Mouse (Mus musculus) intestine, embryonic 16.5 days (tissue): ENCODE data around the gene Hist1h4h. TPM values are rescaled to one million over a fixed set of nuclear protein-coding genes. Genes with fewer than 3 reads are reported as not detected.
"Not testable (repeated sequence)": the region's sequence is repeated elsewhere in the genome, so short reads cannot be mapped to it uniquely, and the experiment has no call there.

Experiments used
- ATAC-seq: fragments of 200-750 bp; cut with Nextera tagmentation; 2 replicates; pipeline ENCODE4 v1.8.0; 2017; ENCODE audit warnings: moderate TSS enrichment, moderate library complexity
- H3K27ac ChIP-seq: fragments of 300-500 bp; sonication (generic); 2 replicates; pipeline ENCODE4 v1.5.1; 2014; ENCODE audit warnings: mild to moderate bottlenecking, low read length
- H3K27me3 ChIP-seq: fragments of 300-500 bp; sonication (generic); replicated peaks from 2 replicates; pipeline ENCODE4 v1.6.1; 2014; ENCODE audit warnings: low read length, control low read depth, mixed read lengths; ENCODE audit not compliant: control insufficient read depth, insufficient read depth
- H3K36me3 ChIP-seq: fragments of 300-500 bp; sonication (generic); 2 replicates; pipeline ENCODE4 v1.6.1; 2014; ENCODE audit warnings: low read length, control low read depth; ENCODE audit not compliant: control insufficient read depth, insufficient read depth
- H3K4me1 ChIP-seq: fragments of 300-500 bp; sonication (generic); 2 replicates; pipeline ENCODE4 v1.6.1; 2014; ENCODE audit warnings: low read length, control low read depth, mixed read lengths; ENCODE audit not compliant: control insufficient read depth, insufficient read depth
- H3K4me2 ChIP-seq: fragments of 300-500 bp; sonication (generic); 2 replicates; pipeline ENCODE4 v1.6.1; 2014; ENCODE audit warnings: low read depth, low read length, control low read depth
- H3K4me3 ChIP-seq: fragments of 300-500 bp; sonication (generic); 2 replicates; pipeline ENCODE4 v1.5.1; 2014; ENCODE audit warnings: mild to moderate bottlenecking, low read length
- H3K9ac ChIP-seq: fragments of 300-500 bp; sonication (generic); 2 replicates; pipeline ENCODE4 v1.6.1; 2014; ENCODE audit warnings: low read depth, low read length
- H3K9me3 ChIP-seq: fragments of 300-500 bp; sonication (generic); 2 replicates; pipeline ENCODE4 v1.6.1; 2016; ENCODE audit warnings: low read length, control low read depth; ENCODE audit not compliant: control insufficient read depth
- WGBS: fragments of 180-500 bp; shearing (Covaris S2); extraction: QIAGEN DNeasy Blood & Tissue Kit; methylation state at CpG from one replicate; pipeline ENCODE4 v1.1.7; 2014; 5-methylcytosine and 5-hydroxymethylcytosine counted together
- polyA plus RNA-seq: library from polyadenylated mRNA; unstranded; fragments of >200 nt; fragmentation: Nextera tagmentation; extraction: Ambion mirVana; gene quantifications from 2 replicates; pipeline ENCODE4 v1.2.1, GENCODE M21; 2015

Hist1h4h gene
- polyA plus RNA-seq, 1 experiment from 2014 or later, result 3.5 TPM

DNA sequence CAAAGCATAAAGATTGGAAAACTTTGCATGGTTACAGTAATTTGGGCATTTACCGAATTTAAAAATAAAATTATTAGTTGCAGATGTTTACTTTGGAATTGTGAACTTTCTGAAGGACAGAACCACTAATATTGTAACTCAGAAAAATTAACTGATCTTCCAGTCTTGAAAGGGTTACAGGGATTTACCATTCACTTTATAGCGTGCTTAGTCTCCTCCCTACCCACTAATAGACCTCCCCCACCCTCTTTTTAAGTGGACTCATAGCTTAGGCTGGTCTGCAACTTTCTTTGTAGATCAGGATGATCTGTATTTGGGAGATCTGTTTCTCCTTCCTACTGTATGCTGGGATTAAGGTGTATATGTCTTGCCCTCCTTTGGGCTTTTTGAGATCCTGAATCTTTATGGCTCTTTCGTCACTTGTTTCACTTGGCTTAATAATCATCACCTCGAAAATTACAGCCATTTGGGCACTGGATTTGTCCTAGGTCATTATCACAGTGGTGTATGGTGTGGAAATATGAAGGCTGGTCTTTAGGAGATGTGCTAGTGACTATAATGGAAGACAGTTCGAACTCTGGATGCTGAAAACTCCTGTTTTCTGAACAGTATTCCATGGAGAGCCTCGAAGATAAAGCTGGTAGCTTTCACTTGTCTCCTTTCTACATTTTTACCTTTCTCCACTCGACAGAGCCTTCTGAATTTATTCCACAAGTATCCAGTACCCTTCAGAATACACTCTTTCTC is 5.4 kb downstream of the Hist1h4h start:
- Histone ChIP-seq H3K27me3 (no peaks in the 10 kb centered on the region), H3K27ac (peak overlapping the region; percentile 35), H3K4me3 (peak overlapping the region; percentile 44), H3K36me3 (no peaks in the 10 kb centered on the region), H3K9me3 (no peaks in the 10 kb centered on the region), H3K9ac (peak overlapping the region; percentile 62), H3K4me1 (peaks cover 21% of the 10 kb centered on the region), H3K4me2 (peak overlapping the region; percentile 65)
- WGBS, result 12% methylated on average over 7 of the region's 7 CpGs
- no peak for ATAC-seq

DNA sequence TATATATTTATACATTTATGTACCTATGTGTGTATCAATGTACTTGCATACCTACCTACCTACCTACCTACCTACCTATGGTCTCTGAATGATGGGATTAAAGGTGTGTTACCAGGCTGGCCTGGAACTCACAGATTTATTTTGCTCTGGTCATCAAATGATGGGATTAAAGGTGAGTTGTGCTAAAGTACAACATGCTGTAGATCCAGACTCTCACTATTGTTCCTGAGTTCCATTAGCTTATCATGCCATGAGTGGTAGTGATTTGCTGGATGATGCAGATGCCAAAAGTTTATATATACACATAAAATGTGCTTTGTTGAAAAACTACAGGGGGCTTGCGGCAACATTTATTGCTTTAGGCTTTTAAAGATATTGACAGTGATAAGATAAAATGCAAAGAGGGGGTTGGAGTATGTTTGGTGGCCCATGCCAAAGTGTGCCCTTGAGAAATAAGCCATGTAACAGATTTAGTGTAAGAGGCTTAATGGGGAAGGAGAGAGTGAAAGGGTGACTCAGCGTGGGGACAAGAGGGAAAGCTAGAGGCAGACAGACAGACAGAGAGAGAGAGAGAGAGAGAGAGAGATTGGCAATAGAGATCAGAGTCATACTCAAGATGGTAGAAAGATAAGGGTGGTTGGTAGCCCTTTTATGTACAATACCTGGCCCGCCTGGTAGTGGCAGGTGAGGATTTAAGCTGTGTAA is 6.3 kb downstream of the Hist1h4h start:
- no peaks in the 10 kb centered on the region for H3K36me3 ChIP-seq
- peaks cover 20% of the 10 kb centered on the region for H3K4me1 ChIP-seq
- no peak for ATAC-seq
- 68% methylated on average over 3 of the region's 3 CpGs for WGBS
- peak overlapping the region; percentile 12; the same call in 1 of the 2 replicates for H3K4me2 ChIP-seq
- H3K4me3 ChIP-seq, result no peak overlapping the region
- no peak overlapping the region for H3K9ac ChIP-seq
- no peaks in the 10 kb centered on the region for H3K27me3 ChIP-seq
- H3K9me3 ChIP-seq, result no peaks in the 10 kb centered on the region
- H3K27ac ChIP-seq, result no peak overlapping the region

DNA sequence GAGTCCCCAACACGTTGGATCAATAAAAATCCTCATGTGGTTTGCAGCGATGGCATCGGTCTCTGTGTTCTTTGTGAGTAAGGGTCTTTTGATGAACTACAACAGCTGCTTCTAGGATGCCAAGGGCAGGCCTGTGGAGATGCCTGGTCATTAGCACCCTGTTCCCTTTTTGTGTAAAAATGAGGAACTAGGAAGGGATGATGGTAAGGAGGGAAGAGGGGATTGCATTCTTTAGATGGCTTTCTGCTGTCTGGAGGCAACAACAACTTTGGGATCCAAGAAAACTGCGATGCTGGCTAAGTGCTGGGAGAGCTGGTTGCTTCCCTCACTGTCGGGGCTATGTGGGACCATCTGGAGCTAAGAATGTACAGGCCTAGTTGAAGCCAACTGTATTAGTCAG is 7.4 kb downstream of the Hist1h4h start:
- Histone ChIP-seq H3K4me3 (no peak overlapping the region), H3K27ac (no peak overlapping the region), H3K27me3 (no peaks in the 10 kb centered on the region), H3K4me1 (peaks cover 9% of the 10 kb centered on the region; the same call in 1 of the 2 replicates), H3K9me3 (no peaks in the 10 kb centered on the region), H3K4me2 (no peak overlapping the region), H3K36me3 (no peaks in the 10 kb centered on the region), H3K9ac (no peak overlapping the region)
- WGBS, result 76% methylated on average over 5 of the region's 5 CpGs
- ATAC-seq, result no peak

DNA sequence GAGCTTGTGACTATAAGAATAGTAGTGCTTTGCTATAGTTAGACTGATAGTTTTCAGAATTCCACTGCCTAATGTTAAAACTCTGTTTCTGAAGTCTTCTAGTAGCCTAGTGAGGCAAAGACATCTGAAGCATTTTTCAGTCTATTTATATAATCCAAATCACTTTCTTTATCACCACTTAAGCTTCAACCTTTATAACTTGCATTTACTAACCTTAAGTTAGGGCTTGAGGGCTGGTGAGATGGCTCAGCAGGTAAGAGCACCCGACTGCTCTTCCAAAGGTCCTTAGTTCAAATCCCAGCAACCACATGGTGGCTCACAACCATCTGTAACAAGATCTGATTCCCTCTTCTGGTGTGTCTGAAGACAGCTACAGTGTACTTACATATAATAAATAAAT is 9.0 kb downstream of the Hist1h4h start:
- WGBS, result 62% methylated on average over 1 of the region's 1 CpGs
- H3K36me3 ChIP-seq, H3K4me1 ChIP-seq, H3K9ac ChIP-seq, ATAC-seq, H3K27ac ChIP-seq, H3K9me3 ChIP-seq, H3K4me3 ChIP-seq, H3K27me3 ChIP-seq, H3K4me2 ChIP-seq: not testable (repeated sequence)

DNA sequence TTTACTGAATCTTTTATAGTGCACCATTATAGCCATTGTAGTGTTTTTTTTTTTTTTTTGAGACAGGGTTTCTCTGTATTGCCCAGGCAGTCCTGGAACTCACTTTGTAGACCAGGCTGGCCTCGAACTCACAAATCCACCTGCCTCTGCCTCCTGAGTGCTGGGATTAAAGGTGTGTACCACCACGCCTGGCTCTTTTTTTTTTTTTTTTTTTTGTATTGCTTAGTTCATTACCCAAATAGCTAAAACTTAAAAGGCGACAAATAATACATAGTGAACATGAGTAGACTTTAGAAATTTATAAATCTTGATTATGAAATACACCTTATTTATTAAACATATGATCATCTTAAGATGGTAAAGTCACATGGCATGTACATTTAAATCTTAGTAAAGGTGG is 10.6 kb downstream of the Hist1h4h start:
- Histone ChIP-seq H3K4me3 (no peak overlapping the region), H3K36me3 (no peaks in the 10 kb centered on the region), H3K27ac (no peak overlapping the region), H3K9ac (no peak overlapping the region), H3K4me2 (no peak overlapping the region), H3K4me1 (0 out of 2 replicates have a peak, but pooled peaks cover 5% of the 10 kb centered on the region), H3K27me3 (no peaks in the 10 kb centered on the region), H3K9me3 (no peaks in the 10 kb centered on the region)
- ATAC-seq, result no peak
- 91% methylated on average over 3 of the region's 3 CpGs for WGBS

DNA sequence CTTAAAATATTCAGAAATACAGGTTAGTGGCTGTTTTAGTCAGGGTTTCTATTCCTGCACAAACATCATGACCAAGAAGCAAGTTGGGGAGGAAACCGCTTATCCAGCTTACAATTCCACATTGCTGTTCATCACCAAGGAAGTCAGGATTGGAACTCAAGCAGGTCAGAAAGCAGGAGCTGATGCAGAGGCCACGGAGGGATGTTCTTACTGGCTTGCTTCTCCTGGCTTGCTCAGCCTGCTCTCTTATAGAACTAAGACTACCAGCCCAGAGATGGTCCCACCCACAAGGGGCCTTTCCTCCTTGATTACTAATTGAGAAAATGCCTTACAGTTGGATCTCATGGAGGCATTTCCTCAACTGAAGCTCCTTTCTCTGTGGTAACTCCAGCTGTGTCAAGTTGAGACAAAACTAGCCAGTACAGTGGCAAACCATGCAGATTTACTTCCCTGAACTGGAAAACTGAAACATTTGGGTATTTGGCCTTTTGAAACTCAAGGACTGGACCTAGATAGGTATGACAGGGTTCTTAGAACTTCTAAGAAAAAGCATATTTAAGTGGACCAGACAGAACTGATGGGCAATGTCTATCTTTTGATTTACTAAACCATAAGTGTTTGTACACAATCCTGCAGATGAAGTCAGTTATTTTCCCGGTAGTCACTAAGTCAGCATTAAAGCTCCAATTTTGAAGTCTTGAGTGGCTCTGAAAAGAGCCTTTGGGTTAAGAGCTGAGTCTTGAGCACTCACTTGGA is 11.6 kb downstream of the Hist1h4h start:
- Histone ChIP-seq H3K4me2 (peak overlapping the region; percentile 60), H3K4me3 (peak overlapping the region; percentile 52), H3K27ac (peak overlapping the region; percentile 75), H3K9ac (peak overlapping the region; percentile 66)
- H3K36me3 ChIP-seq, H3K9me3 ChIP-seq, H3K27me3 ChIP-seq, H3K4me1 ChIP-seq, ATAC-seq: not testable (repeated sequence)
- 12% methylated on average over 3 of the region's 3 CpGs for WGBS

DNA sequence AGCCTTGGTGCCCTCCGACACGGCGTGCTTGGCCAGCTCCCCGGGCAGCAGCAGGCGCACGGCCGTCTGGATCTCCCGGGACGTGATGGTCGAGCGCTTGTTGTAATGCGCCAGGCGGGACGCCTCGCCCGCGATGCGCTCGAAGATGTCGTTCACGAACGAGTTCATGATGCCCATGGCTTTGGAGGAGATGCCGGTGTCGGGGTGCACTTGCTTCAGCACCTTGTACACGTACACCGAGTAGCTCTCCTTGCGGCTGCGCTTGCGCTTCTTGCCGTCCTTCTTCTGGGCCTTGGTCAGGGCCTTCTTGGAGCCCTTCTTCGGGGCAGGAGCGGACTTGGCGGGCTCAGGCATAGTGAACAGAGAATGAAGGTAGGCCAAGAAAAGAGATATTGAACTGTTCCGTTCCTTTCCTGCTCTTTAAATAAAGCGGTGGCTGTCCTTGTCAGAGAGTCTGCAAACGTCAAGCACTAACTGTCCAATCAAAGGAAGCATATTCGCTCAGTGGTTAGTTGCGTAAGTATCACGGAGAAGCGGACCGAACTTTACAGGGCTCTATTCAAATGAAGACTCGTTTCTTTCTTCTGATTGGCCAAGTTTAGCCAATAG is 12.3 kb downstream of the Hist1h4h start, which contains the start of gene Hist1h2bh:
Gene Hist1h2bh (minus strand): TSS at position 394 of the 609 bp plus-strand sequence.
- H3K4me3 ChIP-seq, result peak within 1 kb of the TSS; percentile 52
- ATAC-seq, result peak; percentile 94
- H3K9ac ChIP-seq, result peak within 1 kb of the TSS; percentile 66
- not testable (repeated sequence) for H3K9me3 ChIP-seq, H3K4me1 ChIP-seq, H3K36me3 ChIP-seq, H3K27me3 ChIP-seq
- H3K4me2 ChIP-seq, result peak within 1 kb of the TSS; percentile 68
- H3K27ac ChIP-seq, result peak within 1 kb of the TSS; percentile 90
- under 1% methylated on average over 30 of the region's 42 CpGs for WGBS

DNA sequence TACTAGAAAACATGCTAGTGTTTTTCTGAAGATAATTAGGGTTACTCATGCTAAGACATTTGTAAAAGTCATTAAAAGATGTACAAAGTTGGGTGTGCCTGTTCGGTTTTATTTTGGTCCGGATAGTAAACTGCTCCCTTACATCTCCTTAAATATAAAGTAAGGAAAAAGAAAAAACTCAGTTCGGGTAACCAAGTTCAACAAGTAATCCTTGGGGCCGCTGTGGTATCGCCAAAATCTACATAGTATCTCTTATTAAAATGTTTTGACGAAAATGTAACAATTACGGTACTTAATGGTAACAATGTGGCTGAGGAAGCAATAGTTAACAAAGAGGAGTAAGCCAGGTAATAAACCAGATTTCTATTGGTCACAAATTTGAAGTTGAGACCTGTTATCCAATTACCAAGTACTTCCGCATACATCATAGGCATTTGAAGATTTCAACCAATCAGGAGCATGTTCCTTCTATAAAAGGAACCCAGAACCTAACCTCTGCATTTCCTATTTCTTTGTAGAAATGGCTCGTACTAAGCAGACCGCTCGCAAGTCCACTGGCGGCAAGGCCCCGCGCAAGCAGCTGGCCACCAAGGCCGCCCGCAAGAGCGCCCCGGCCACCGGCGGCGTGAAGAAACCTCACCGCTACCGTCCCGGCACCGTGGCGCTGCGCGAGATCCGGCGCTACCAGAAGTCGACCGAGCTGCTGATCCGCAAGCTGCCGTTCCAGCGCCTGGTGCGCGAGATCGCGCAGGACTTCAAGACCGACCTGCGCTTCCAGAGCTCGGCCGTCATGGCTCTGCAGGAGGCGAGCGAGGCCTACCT is 13.3 kb downstream of the Hist1h4h start, which contains the start of gene Hist1h3f:
Gene Hist1h3f (plus strand): TSS at position 88 of the 822 bp plus-strand sequence.
- no peaks in the 10 kb centered on the region for H3K9me3 ChIP-seq
- no peaks in the 10 kb centered on the region for H3K36me3 ChIP-seq
- H3K9ac ChIP-seq, result peak within 1 kb of the TSS; percentile 66
- under 1% methylated on average over 30 of the region's 45 CpGs for WGBS
- peak; percentile 89 for ATAC-seq
- H3K4me1 ChIP-seq, result no peaks in the 10 kb centered on the region
- peak within 1 kb of the TSS; percentile 53 for H3K4me3 ChIP-seq
- peak within 1 kb of the TSS; percentile 90 for H3K27ac ChIP-seq
- peak within 1 kb of the TSS; percentile 68 for H3K4me2 ChIP-seq
- H3K27me3 ChIP-seq, result no peaks in the 10 kb centered on the region
